Mouse (Mus musculus) splenic B cell, adult 2 months (primary cell): ENCODE measurements around the gene Mettl25.

Experiments used
- DNase-seq: peaks from one replicate; pipeline ENCODE4 v3.0.0-alpha.2; 2011; ENCODE audit warnings: low read depth, low spot score
- H3K27me3 ChIP-seq: 2 replicates; pipeline ENCODE4 v1.6.1; 2012; ENCODE audit warnings: mild to moderate bottlenecking, low read length, moderate library complexity, mixed read lengths; ENCODE audit not compliant: control insufficient read depth, poor library complexity, insufficient read depth, severe bottlenecking
- H3K36me3 ChIP-seq: 2 replicates; pipeline ENCODE4 v1.6.1; 2012; ENCODE audit warnings: mild to moderate bottlenecking, low read length, moderate library complexity, mixed read lengths; ENCODE audit not compliant: control insufficient read depth, poor library complexity, insufficient read depth, severe bottlenecking

Gene Mettl25

GRCm38 (mm10) chr10:105783766-105784165 lies 57.4 kb downstream of the Mettl25 start:
- H3K36me3 ChIP-seq = peaks cover 4% of the 10 kb centered on the region
- no peaks in the 10 kb centered on the region for H3K27me3 ChIP-seq
- DNase-seq = no peak

DNA sequence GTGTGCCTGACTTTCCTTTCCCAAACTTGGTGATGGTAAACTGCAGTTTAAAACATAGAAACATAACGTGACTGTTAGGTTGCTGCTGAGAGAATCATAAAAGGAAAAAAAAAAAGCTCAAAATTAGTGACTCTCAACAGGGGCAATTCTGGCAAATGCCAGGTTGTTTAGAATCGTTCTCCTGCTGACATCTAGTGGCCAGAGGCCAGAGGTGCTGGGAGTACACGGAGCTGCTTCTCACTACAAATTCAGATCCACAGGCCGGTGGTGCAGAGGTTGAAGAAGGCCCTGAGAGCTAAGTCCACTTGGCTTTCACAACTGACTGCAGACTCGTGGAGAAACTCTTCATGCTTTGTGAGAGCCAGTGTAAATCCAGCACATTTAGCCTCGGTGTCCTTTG lies 66.8 kb downstream of the Mettl25 start:
- Histone ChIP-seq H3K27me3 (no peaks in the 10 kb centered on the region), H3K36me3 (peaks cover 3% of the 10 kb centered on the region; the same call in 1 of the 2 replicates)
- peak; percentile 49 for DNase-seq

DNA sequence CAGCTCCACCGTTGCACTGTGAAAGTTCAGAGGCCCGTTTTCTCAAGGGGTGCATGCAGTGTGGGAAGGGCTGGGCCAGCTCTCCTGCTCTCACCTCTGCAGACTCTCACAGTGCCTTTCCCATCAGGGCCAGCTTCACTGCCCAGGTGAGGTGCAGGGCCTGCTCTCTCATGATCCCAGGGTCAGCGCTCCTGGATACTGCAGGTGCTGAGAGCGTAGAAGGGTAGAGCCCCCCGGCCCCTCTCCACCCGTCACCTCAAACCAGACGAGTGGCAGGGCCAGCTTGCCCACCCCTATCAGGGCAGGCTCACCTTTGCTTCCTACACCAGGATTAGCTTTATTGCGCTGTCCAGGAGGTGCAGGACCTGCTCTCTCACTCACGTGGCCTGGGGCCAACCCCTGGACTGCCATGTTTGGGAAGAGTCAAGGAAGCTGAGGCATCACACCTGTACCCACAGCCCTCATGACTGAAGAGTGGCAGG lies 68.3 kb downstream of the Mettl25 start:
- Histone ChIP-seq H3K27me3 (no peaks in the 10 kb centered on the region), H3K36me3 (peaks cover under 1% of the 10 kb centered on the region; the same call in 1 of the 2 replicates)
- no peak for DNase-seq

DNA sequence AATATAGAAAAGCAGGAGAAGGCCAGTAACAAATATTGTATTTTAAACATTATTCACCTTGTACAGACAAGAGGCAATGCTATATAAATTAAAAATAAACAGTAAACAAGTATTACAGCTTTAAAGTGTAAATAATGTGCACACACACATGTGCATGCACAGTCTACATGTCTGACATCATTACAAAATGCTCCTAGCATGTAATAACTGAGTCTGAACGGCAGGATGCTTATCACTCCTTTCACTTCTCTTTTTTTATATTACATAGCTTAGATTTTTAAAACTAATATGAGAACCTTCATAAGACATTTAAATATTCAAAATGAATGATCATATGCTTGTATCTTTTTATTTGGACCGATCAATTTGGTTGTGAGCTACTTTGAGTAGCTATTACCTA lies 77.2 kb downstream of the Mettl25 start:
- Histone ChIP-seq H3K27me3 (no peaks in the 10 kb centered on the region), H3K36me3 (no peaks in the 10 kb centered on the region)
- DNase-seq = no peak

GRCm38 (mm10) chr10:105760460-105760859 lies 80.7 kb downstream of the Mettl25 start:
- Histone ChIP-seq H3K27me3 (no peaks in the 10 kb centered on the region), H3K36me3 (no peaks in the 10 kb centered on the region)
- no peak for DNase-seq

DNA sequence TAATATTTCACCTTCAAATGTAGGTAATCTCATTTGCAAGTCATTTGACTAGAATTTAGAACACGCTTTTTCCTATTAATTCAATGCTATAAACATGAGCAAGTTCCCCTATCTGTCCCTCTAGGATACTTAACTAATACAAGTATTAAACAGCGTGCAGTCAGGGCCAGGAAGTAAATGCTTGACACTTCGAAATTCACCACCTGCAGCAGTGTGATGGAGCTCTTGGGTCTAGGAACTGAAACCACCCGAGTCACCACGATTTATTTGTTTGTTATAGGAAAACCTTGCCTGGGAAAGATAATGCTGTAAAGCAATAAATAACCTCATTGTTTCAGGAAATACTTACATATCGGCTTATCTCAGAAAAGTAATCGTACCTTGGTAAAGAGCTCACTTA lies 81.1 kb downstream of the Mettl25 start:
- DNase-seq = no peak
- no peaks in the 10 kb centered on the region for H3K27me3 ChIP-seq

GRCm38 (mm10) chr10:105753831-105754605 lies 87.2 kb downstream of the Mettl25 start:
- DNase-seq = no peak

More for the DNA sequence above, 81.1 kb downstream of the Mettl25 start:
- H3K36me3 ChIP-seq = no peaks in the 10 kb centered on the region

DNA sequence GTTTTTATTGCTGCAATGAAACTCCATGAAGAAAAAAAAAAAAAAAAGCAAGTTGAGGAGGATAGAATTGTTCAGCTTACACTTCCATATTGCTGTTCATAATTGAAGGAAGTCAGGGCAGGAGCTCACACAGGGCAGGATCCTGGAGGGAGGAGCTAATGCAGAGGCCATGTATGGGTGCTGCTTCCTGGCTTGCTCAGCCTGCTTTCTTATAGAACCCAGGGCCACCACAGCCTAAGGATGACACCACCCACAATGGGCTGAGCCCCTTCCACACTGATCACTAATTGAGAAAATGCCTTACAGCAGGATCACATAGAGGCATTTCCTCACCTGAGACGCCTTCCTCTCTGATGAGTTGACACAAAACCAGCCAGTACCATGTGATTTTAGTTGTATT lies 95.2 kb downstream of the Mettl25 start:
- no peaks in the 10 kb centered on the region; the same call in 1 of the 2 replicates for H3K27me3 ChIP-seq
- no peak for DNase-seq
- no peaks in the 10 kb centered on the region for H3K36me3 ChIP-seq

More at GRCm38 (mm10) chr10:105753831-105754605, 87.2 kb downstream of the Mettl25 start:
- H3K36me3 ChIP-seq = no peaks in the 10 kb centered on the region; the same call in 1 of the 2 replicates
- H3K27me3 ChIP-seq = no peaks in the 10 kb centered on the region; the same call in 1 of the 2 replicates

- H3K36me3 ChIP-seq = no peaks in the 10 kb centered on the region
Observed at GRCm38 (mm10) chr10:105741736-105742135, 99.4 kb downstream of the Mettl25 start.

GRCm38 (mm10) chr10:105738942-105739341 lies 102.2 kb downstream of the Mettl25 start:
- no peak for DNase-seq
- H3K36me3 ChIP-seq = no peaks in the 10 kb centered on the region
- no peaks in the 10 kb centered on the region for H3K27me3 ChIP-seq

More at GRCm38 (mm10) chr10:105741736-105742135, 99.4 kb downstream of the Mettl25 start:
- no peaks in the 10 kb centered on the region for H3K27me3 ChIP-seq
- DNase-seq = no peak

DNA sequence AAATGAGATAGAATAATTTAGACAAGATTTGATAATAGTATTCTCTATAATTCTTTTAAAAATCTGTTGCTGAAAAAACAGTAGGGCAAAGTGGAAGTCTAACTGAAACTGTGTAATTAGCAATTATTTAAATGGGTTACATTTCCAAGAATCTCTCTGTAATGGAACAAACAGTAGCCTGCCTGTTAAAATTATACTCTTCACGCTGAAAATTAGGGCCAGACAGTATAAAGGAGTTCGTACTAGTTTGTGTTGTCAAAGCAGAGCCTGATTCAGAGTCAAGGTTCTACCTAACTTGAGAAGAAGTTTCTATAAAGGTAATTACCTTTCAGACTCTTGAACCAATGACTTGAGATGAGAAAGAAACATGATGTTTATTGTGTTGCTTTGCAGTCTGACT lies 113.4 kb downstream of the Mettl25 start:
- DNase-seq = no peak
- no peaks in the 10 kb centered on the region for H3K36me3 ChIP-seq
- H3K27me3 ChIP-seq = no peaks in the 10 kb centered on the region

DNA sequence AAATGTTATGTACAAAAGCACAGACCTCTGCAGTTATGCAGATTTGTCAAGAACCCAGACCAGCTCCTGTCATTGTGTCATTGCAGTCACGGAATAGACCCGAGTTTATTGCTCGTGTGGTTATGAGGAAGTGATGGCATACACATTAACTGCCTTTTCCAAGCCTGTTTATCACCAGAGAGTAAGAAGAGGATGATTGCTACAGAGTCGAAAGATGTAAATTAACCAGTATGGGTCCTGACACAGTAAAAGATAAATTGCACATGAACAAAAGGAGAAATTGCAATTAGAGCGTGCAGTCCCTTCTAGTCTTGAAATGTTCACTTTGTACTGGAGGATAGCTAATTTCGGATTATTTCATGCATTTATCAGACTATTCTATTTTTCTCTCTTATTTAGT lies 113.8 kb downstream of the Mettl25 start:
- no peaks in the 10 kb centered on the region for H3K36me3 ChIP-seq
- no peaks in the 10 kb centered on the region for H3K27me3 ChIP-seq
- DNase-seq = no peak

DNA sequence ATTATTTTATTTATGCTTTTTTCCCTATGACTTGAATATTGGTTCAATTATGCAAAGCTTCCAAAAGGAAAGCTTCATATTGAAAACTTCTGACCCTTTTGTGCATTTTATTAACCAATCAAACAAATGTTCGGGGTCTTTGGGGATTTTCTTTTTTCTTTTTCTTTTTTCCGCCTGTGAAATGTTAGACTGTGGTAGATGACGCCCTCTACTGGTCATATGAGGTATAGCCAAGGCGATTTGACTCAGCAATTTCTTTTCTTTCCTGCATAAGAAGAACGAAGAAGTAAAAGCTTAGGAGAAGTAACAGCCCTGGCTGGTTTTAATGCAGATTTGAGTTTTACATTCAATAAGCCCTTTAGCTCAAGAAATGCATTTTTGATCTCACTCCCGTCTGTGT lies 126.3 kb downstream of the Mettl25 start:
- DNase-seq = peak; percentile 2
- H3K36me3 ChIP-seq = no peaks in the 10 kb centered on the region
- H3K27me3 ChIP-seq = no peaks in the 10 kb centered on the region

GRCm38 (mm10) chr10:105714366-105714765 lies 126.8 kb downstream of the Mettl25 start:
- no peak for DNase-seq
- no peaks in the 10 kb centered on the region for H3K36me3 ChIP-seq
- no peaks in the 10 kb centered on the region for H3K27me3 ChIP-seq

- no peaks in the 10 kb centered on the region for H3K36me3 ChIP-seq
- H3K27me3 ChIP-seq = no peaks in the 10 kb centered on the region
- no peak for DNase-seq
Observed at GRCm38 (mm10) chr10:105713222-105713621, 128.0 kb downstream of the Mettl25 start.
